Mouse (Mus musculus) ES-E14 (cell line): ENCODE measurements around the gene Kif7.

Source experiments
- MAFK ChIP-seq: IDR thresholded peaks from 2 replicates; pipeline ENCODE4 v1.6.1; 2014; ENCODE audit warnings: mild to moderate bottlenecking, low read depth, low read length, inconsistent platforms; ENCODE audit not compliant: insufficient read depth
- ZC3H11A ChIP-seq: IDR thresholded peaks from 2 replicates; pipeline ENCODE4 v1.6.1; 2012; ENCODE audit warnings: low read depth, mild to moderate bottlenecking, inconsistent platforms, low read length, borderline replicate concordance

DNA sequence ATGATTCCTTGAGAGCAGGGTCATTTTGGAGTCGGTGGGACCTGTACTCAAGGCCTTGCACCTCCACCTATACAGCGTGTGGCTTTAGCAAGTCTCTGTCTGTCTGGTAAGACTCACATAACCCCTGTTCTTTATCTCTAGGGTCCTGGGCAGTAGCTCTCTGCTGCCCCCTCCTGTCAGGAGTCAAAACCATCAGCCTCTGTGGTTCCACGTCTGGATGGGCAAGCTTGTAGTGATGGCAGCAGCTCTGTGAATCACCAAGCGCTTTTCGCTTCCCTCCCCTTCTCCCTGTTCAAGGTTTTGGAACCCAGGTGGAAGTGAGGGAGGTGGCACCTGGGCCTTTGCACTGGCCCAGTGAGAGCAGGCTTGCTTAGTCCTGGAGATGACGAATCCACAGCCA lies 12.7 kb upstream of the Kif7 start:
- TF ChIP-seq ZC3H11A, result no peak
- no peak for TF ChIP-seq MAFK
